Mouse (Mus musculus): ENCODE results near the gene Rpl32.

The Rpl32 gene

GRCm38 (mm10) chr6:115767357-115767756 is 41.2 kb downstream of the Rpl32 start:
- no peak for DNase-seq

GRCm38 (mm10) chr6:115764179-115764578 is 44.4 kb downstream of the Rpl32 start:
- DNase-seq: peak; percentile 58 to 70

- no peak for DNase-seq
Measured at GRCm38 (mm10) chr6:115761995-115762756, 46.4 kb downstream of the Rpl32 start, which contains the start of gene Tmem40. TSS of gene Tmem40 (minus strand) at chr6:115762410.

- no peak for DNase-seq
Measured at GRCm38 (mm10) chr6:115760982-115761381, 47.6 kb downstream of the Rpl32 start.

GRCm38 (mm10) chr6:115760137-115760536 is 48.4 kb downstream of the Rpl32 start:
- DNase-seq: no peak

- DNase-seq: no peak
Measured at GRCm38 (mm10) chr6:115759461-115759860, 49.1 kb downstream of the Rpl32 start.

GRCm38 (mm10) chr6:115758981-115759435 is 49.5 kb downstream of the Rpl32 start:
- no peak for DNase-seq

GRCm38 (mm10) chr6:115755536-115755935 is 53.0 kb downstream of the Rpl32 start:
- DNase-seq: no peak

All from cerebellum, postnatal 14 days (tissue).